Mouse (Mus musculus) testis, postnatal 10 days (tissue): Measurements from ENCODE around the gene Ugt1a6b.
"Not testable (repeated sequence)": the region's sequence is repeated elsewhere in the genome, so short reads cannot be mapped to it uniquely, and the experiment has no call there.

Experiments used
- DNase-seq: peaks from one replicate; pipeline ENCODE4 v3.0.0; 2021; ENCODE audit warnings: low spot score

The Ugt1a6b gene

DNA sequence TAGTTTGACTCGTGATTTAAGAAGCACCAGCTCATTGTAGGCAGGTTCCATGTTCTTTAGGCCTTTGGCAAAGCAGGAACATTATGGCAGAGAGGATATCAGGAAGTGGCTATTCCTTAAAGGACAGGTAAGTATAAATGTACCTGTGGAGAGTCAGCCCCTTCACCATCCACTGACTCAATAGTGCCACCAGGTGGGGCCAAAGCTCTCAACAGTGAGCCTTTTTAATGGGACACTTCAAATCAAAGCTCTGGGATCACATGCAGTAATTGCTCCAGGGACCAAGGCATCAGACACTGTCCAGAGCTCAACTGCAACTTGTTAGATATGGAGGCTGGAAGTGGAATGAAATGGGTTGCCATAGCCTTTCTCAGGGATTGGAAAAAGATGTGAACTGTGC, 18.5 kb downstream of the Ugt1a6b start:
- DNase-seq = peak; percentile 44

DNA sequence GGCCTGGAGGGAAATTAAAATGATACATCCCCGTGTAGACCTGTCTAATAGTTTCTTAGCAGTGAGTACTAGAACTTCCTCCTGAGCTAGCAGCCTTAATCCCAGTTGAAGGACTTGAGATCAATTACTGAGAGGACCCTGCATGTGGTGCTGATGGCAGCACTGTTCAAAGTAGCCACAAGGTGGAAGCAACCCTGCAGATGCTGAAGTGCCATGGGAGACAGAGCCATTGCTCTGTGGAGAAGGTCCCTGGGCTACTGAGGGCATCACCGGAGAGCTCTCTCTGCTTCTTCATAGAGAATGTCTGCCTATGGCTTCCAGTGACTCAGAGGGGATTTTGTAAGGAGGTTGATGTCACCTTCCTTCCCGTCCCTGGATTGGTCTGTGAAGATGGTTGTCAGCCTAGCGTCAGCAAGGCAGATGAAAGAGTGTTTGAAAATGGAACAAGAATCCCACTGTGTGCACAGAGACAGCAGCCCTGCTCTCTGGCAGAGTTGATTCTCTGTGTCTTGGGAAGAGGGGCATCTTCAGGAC, 22.8 kb downstream of the Ugt1a6b start:
- DNase-seq = not testable (repeated sequence)

DNA sequence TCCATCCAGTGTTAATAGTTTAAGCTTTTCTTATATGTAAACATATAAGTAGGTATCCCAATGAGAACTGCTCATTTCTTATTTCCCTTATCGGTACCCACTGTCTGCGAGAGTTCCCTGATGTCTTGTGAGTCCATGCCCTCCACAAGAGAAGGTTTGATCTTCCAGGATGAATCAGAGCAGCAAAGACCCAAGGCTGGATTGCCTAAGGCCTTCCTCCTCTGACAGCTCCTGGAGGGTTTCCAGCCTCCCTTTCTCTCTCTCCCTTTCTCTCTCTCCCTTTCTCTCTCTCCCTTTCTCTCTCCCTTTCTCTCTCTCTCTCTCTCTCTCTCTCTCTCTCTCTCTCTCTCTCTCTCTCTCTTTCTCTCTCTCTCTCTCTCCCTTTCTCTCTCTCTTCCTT, 26.0 kb downstream of the Ugt1a6b start:
- not testable (repeated sequence) for DNase-seq

DNA sequence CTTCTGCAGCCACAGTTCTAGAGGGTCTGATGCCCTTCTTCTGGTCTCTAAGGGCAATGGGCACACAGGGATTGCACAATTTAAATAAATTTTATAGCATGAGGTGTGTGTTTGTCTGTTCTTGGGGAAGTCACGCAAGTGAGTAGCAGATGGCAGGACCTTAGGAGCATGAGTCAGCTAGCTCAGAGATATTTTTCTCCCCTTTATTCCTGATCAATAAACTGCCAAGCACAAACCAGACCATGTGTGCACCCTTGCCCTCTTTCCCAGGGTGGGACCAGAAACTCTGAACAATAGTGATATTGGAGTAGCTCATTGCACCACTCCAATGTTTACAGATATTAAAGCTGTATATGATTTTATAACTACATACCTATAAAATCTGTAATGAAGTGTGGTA, 27.2 kb downstream of the Ugt1a6b start:
- DNase-seq = not testable (repeated sequence)

DNA sequence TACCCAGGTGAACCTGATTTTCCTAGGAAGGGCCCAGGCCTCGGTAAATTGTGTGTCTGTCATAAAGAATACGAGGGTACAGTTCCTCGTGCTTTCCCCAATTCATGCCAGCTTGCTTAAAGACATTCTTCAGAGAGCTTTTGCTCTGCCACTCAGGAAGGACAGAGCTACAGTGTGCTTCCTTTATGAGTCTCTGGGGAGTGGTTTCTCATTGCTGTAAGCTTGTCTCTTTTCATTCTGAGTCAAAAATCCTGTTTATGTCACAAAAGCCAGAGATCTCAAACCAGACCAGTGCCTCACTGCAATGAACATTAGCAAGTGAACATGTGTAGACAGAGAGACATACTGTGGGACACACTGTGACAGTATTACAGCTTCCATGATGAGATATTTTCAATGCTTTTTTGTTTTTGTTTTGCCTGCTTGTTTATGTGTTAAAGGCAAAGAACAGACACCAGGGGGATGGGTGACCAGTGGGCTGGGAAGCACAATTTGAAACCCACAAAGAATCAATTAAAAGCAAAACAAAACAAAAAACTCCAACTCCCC, 30.9 kb downstream of the Ugt1a6b start:
- DNase-seq = no peak

DNA sequence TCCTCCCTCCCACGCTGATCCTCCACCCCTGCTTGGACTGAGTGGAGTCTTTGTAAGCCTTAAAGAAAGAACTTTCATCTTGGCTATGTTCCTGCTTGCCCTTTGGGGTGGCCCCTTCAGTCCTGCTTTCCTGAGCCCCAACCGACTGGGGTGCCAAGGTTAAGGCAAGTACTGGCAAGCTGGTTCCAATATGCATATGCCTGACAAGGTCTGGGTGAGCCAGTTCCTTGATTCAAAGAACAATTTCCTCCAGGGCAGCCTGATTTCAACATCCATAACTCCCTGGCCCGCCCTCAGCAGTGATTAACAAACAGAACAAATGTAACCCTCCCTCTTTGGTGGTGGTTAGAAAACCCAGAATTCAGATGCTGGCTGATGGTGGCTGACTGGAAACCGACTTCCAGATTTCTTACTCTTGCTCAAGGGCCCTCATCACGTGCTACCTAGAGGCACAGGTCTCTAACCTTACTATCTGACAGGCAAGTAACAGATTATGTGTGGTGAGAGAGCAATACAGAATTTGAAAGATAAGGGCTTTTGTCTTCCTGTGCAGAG, 31.5 kb downstream of the Ugt1a6b start, which contains the start of gene Ugt1a6a:
Gene Ugt1a6a (plus strand): TSS at position 353 of the 555 bp plus-strand sequence.
- DNase-seq = peak; percentile 45

DNA sequence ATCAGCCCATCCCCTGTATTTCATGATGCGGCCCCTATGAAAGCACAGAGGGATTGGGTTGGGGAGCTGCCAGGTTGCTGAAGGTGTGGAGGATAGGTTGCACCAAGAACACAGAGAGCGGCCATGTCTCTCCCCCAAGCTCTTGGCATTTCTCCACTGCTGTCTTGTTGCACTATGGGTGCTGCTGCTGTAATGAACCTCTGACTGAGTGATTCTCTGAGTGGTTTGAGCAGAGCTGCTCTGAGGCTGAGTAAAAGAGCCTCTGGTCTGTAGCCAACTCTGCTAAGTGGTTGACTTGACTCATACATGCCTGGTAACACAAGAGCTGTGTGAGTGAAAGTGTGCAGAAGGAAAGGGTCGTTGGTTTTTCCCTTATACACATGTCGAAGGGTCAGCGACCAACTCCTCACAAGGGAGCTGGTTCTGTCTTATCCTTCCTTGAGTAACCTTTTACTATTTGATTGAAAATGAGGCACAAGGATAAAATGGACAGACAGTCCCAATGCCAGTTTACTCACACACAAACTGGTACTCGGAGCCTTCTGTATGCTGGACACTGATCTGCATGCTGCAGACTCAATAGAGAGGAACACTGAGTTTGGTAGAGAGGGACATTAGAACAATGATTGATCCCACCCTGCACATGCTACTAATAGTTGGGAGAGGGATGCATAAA, 32.3 kb downstream of the Ugt1a6b start:
- DNase-seq = not testable (repeated sequence)

DNA sequence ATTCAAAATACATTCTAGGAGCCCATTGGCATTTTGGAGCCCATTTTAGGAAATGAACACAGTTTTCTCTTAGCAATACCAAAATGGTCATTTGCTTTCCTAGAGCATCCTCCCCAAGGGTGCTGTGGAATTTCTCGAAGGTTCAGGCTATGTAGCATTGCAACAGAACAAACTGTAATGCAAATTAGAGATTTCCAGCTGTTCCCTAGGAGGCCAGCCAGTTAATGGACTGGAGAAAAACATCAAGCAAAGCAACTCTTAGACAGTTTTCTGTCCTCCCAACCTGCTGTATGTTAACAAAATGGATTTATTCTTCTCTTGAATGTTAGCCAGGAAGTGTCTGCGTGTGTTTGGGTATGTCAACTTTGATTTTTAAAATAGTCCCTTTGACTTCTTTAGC, 33.6 kb downstream of the Ugt1a6b start:
- no peak for DNase-seq

DNA sequence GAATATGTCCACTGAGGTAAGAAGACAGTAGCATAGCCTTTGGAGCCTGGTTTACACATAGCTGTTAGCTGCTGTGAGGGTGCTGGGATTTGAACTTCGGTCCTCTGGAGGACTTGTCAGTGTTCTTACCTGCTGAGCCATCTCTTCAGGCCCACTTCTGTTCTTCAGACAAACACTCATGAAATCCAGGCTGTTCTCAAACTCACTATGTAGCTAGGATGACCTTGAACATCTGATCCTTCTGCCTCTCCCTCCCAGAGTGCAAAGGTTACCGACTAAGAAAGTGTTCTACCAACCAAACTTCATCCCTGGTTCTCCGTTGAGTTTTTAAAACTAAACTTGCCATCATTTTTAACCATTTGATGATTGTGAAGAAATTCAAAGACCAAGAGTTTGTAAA, 34.2 kb downstream of the Ugt1a6b start:
- no peak for DNase-seq

DNA sequence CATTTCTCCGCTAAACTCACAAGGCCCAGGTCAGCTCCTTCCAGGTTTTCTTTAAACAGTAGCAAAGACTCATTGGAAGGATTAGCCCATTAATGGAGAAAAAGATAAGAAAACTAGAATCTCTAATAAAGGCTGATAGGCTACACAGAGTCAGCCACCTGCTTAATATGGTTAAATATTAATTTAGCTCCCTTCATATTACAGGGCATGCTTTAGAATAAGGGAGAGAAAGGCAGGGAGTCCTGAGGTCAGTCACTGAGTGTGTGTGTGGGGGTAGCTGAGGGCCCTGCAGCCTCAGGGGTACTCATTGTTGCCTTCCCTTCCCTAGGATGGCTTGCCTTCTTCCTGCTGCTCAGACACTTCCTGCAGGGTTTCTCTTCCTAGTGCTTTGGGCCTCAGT, 35.1 kb downstream of the Ugt1a6b start:
- DNase-seq = no peak

DNA sequence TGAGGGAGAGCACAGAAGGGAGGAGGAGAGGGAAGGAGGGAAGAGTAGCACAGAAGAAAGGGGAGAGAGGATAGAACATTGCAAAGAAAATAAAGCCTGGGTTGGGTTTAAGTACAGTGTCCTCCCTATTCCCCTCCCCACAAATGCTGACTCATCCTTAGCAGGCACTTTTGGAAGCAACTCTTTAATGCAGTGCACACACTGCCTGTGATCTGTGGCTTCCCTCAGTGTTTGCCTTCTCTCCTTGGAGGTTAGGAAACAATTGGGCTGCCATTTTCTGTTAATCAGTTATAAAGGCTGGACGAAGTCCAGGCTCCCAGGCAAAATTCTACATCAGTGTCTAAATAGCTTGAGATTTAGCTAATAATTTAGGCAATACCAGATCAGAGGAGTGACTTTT, 37.4 kb downstream of the Ugt1a6b start:
- not testable (repeated sequence) for DNase-seq

DNA sequence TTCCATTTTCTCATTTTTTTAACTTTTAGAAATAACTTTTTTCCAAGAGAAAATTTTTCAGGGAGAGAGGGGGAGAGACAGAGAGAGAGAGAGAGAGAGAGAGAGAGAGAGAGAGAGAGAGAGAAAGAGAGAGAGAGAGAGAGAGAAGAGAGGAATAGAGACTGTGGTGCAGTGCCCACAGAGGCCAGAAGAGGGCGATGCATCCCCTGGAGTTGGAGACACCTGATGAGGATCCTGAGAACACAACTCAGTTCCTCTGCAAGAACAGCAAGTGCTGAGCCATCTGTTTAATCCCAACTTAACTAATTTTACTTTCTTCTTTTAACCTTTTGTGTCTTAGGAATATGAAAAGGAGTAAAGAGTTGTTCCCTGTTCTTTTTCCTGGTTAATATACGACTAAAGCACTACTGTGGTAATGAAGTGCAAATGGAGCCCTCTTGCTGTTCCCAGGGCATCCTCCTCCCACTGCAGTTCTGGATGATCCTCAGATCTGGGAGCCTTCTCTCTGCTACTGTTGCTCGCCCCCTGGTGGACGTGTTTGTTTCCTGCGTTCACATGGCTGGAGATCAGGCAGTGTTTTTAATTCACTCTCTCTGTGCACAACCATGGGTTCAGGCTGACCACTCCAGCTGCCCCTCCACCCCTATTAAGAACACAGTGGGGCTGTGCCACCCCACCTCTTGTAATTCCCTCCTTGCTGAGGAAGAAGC, 41.1 kb downstream of the Ugt1a6b start:
- peak; percentile 83 for DNase-seq

DNA sequence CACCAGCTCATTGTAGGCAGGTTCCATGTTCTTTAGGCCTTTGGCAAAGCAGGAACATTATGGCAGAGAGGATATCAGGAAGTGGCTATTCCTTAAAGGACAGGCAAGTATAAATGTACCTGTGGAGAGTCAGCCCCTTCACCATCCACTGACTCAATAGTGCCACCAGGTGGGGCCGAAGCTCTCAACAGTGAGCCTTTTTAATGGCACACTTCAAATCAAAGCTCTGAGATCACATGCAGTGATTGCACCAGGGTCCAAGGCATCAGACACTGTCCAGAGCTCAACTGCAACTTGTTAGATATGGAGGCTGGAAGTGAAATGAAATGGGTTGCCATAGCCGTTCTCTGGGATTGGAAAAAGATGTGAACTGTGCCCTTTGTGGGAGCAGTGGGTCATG, 42.2 kb downstream of the Ugt1a6b start:
- not testable (repeated sequence) for DNase-seq

DNA sequence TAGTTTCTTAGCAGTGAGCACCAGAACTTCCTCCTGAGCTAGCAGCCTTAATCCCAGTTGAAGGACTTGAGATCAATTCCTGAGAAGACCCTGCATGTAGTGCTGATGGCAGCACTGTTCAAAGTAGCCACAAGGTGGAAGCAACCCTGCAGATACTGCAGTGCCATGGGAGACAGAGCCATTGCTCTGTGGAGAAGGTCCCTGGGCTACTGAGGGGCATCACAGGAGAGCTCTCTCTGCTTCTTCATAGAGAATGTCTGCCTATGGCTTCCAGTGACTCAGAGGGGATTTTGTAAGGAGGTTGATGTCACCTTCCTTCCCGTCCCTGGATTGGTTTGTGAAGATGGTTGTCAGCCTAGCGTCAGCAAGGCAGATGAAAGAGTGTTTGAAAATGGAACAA, 47.1 kb downstream of the Ugt1a6b start:
- DNase-seq = not testable (repeated sequence)

DNA sequence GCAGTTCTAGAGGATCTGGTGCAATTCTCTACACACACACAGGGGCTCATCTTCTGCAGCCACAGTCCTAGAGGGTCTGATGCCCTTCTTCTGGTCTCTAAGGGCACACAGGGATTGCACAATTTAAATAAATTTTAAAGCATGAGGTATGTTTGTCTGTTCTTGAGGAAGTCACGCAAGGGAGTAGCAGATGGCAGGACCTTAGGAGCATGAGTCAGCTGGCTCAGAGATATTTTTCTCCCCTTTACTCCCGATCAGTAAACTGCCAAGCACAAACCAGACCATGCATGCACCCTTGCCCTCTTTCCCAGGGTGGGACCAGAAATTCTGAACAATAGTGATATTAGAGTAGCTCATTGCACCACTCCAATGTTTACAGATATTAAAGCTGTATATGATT, 55.4 kb downstream of the Ugt1a6b start:
- no peak for DNase-seq

DNA sequence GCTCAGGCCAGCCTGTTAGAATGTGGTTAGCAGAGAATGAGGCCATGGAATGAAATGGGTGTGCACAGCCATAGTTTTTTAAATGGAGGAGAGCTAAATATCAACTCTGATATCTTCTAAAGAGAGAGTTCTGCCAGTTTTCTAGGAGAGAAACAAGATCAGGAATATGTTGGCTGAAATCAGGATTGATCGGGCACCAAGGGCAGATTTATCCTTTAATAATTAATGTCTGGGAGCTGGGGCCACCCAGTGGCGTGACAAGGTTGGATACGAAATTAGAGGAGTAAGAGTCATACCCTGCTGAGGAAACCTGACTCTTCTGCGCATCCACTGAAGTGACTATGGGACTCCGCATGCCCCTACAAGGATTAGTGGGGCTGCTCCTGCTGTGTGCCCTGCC, 62.7 kb downstream of the Ugt1a6b start, which contains the start of gene Ugt1a5:
Gene Ugt1a5 (plus strand): TSS at position 302 of the 400 bp plus-strand sequence.
- no peak for DNase-seq

DNA sequence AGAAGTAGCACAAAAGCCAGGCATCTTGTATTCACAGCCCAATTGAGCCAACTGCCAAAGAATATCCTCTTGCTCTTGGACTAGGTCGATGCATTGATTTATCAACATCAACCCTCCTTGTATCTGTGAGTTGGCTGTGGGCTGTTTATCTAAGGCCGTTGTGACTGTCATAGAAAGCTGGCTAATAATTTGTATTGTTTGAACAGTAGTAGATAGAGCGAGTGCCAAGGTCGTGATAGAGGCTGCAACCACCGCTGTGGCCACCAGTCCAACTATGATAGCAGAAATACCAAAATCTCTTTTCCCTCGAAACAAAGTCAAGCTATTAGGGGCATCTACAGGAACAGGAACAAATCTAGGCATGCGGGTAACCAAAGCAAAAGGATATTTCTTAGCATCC, 69.1 kb downstream of the Ugt1a6b start:
- not testable (repeated sequence) for DNase-seq

DNA sequence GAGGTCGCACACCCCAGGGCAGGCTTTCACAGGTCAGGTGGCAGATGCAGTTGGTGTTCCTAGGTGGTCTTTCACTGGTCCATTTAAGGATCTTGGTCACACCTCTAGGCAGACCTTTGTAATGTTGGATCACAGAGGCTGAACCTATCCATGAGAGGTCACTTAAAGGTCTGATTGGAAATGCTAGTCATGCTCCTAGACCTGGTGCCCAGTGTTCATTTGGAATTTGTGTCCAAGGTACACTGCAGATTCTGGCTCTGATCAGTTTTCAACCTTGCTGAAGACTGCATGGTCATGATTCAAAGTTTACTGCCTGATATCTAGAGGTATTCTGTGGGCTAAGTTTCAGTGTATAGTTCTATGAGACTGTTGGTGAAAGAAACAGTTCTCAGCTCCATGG, 76.6 kb downstream of the Ugt1a6b start:
- no peak for DNase-seq

DNA sequence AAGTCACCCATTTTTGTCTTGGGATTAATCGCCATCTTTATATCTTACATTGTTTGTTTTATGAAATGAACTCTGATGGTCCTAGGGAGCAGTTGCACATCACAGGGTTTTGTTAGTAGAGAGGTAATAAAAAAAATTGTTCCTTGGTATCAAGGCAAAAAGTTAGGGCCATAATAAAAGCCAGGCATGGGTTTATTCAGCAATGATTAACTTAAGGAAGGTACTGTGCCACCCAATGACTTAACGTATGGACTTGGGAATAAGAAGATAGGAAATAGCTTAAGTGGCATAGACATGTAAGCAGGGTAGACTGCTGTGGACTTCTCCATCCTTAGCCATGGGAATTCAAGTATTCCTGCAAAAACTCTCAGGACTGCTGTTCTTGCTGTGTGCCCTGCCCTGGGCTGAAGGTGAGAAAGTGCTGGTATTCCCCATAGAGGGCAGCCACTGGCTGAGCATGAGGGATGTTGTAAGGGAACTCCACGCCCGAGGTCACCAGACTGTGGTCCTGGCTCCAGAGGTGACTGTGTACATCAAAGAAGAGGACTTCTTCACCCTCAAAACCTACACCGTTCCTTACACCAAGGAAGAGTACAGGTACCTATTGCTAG, 83.4 kb downstream of the Ugt1a6b start:
- DNase-seq = no peak

DNA sequence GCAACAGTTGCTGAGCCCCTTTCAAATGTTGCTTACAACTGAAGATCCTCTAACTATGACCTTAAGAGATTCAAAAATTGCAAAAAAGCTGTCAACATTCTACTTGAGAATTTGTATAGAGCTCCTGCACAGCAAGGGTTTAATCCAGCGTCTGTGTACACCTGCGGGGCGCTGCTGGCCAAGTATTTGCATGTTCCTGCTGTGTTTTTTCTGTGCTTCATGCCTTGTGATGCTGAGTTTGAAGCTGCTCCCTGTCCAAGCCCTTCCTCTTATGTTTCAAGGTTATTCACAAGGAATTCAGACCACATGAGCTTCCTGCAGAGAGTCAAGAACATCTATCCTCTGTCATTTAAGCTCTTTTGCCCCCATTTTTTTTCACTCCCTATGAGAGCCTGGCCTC, 89.1 kb downstream of the Ugt1a6b start:
- no peak for DNase-seq

DNA sequence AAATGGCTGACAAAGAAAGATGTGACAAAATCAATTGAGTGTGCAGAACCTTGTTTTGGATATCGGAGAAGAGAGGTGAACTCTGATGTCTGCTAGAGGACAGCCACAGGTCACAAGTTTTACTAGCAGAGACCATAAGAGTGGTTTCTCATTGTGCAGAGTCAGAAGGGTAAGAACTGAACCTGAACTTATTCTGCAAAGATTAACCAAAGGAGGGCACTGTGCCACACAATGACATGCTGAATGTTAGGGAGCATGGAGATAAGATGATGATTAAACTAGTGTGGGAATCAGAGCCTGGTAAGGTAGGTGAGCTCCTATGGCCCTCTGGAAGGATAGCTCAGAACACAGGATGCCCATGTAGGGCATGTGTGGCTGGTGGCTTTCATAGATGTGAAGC, 92.6 kb downstream of the Ugt1a6b start:
- no peak for DNase-seq

DNA sequence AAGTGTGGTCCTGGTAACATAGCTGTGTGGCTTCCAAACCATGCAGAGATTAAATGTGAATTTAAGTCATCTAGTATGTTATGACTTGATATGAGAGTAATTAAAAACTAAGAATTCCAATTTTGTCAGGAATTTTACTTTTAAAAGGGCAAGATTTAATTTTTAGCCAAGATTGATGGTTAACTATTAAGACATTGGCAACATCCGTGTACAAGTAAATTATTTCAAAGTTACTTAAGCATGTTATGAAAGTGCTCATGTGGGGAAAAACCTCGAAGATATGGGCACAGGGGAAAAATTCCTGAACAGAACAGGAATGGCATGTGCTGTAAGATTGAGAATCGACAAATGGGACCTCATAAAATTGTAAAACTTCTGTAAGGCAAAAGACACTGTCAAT, 94.4 kb downstream of the Ugt1a6b start:
- DNase-seq = no peak
